Mouse (Mus musculus) embryonic fibroblast, embryonic 13.5 days (primary cell): ENCODE measurements around the gene Car7.

ENCODE experiments used
- CTCF ChIP-seq: IDR thresholded peaks from 2 replicates; pipeline ENCODE4 v1.5.1; 2011; ENCODE audit warnings: mild to moderate bottlenecking, control low read depth, low read length, moderate library complexity, borderline replicate concordance; ENCODE audit not compliant: insufficient read depth
- POLR2A ChIP-seq: IDR thresholded peaks from 2 replicates; pipeline ENCODE4 v1.6.1; 2011; ENCODE audit warnings: low read depth, mild to moderate bottlenecking, control low read depth, low read length, moderate library complexity

DNA sequence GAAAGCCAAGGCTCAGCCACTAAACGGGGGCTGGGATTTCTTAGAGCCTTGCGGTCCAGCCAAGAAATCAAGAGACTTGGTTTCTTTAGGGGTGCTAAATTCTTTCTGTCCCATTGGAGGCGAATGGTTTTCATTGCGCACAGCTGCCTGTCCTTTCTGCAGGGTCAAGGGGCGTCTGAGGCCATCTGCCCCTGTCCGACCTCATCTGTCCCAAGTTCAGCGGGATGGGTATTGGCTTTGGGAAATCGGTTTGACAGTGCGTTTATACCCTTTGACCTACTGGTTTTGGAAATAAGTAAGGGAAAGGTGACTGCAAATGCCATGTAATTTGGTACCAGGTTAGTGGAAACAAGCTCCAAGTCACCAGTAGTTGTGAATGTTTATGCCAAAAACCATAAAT lies 57.4 kb downstream of the Car7 start:
- TF ChIP-seq CTCF (no peak), POLR2A (no peak)
